Comparison of ENCODE assay signal across 23 mouse cellular contexts in the genomic region with DNA sequence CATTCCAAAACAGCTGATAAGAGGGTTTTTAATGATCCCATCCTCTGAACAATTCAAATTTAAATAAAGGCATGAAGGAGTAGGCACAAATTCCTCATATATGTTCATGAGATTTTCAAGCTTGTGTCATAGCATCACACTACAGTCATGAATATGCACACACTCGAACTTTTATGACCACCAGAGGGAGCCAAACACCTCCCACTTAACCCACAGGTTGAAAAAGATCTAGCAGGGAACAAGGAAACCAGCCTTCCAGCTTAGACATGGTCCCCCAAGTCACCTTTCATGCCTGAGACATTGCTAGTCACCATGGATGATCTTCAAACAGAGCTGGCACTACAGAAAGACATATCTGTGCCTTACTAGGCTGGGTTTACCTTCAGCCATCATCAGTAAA. TPM values are rescaled to one million over a fixed set of nuclear protein-coding genes. Genes with fewer than 3 reads are reported as not detected.
DNase-seq lines count a peak whose midpoint lies in the region; ATAC-seq and TF ChIP-seq lines count a peak whose summit lies in the region.
"Had no signal": no experiment of that assay in that cellular context is flagged by ENCODE, and none has a peak within 500 bp of the region (broad histone marks: within the 10 kb centered on the region; RNA-seq: fewer than 3 reads in every experiment).

No protein-coding gene starts in this region.

- peak; percentile 1 for DNase-seq in kidney, adult 2 months
- peak; percentile 3 for DNase-seq in retina, adult 2 months (ENCODE audit: low read depth, low spot score)
- no peak for DNase-seq in retina, postnatal 1 day
- peak; percentile 32 for DNase-seq in adipocyte (ENCODE audit: low spot score)
- peak; percentile 42 for DNase-seq in retina, embryonic 14.5 days (ENCODE audit: low spot score)
- DNase-seq in midbrain, embryonic 10.5 days (ENCODE audit: low spot score): no peak
- DNase-seq: cerebellum, adult 11 months; cerebellum, postnatal 36 days; heart, postnatal 14 days; layer of hippocampus, postnatal 36 days; lung, adult 18-20 months; thymus, postnatal 14 days had no signal

- no peaks in the 10 kb centered on the region for H3K4me1 ChIP-seq in kidney, adult 2 months (ENCODE audit: control insufficient read depth, insufficient read depth, low read length)
- no peaks in the 10 kb centered on the region for H3K4me1 ChIP-seq in kidney, embryonic 14.5 days (ENCODE audit: control insufficient read depth, insufficient read depth, low read length)
- no peaks in the 10 kb centered on the region for H3K4me1 ChIP-seq in midbrain, embryonic 10.5 days
- H3K4me1 ChIP-seq: embryonic facial prominence, embryonic 10.5 days; heart, embryonic 10.5 days; limb, embryonic 10.5 days; neural tube, embryonic 12.5 days had no signal

- TF ChIP-seq POLR2A in kidney, adult 2 months (IDR thresholded peaks at IDR 0.05; ENCODE audit: low read depth, low read length): no peak

- no peak overlapping the region for H3K27ac ChIP-seq in kidney, adult 2 months (ENCODE audit: insufficient read depth, low read depth, low read length)
- H3K27ac ChIP-seq in kidney, embryonic 14.5 days (ENCODE audit: low read depth, low read length): no peak overlapping the region
- H3K27ac ChIP-seq in midbrain, embryonic 10.5 days (replicated peaks): no peak overlapping the region
- H3K27ac ChIP-seq: embryonic facial prominence, embryonic 10.5 days; heart, embryonic 10.5 days; limb, embryonic 10.5 days; macrophage; neural tube, embryonic 12.5 days had no signal

- H3K4me3 ChIP-seq in kidney, adult 2 months (ENCODE audit: insufficient read depth, low read depth, low read length): no peak overlapping the region
- no peak overlapping the region for H3K4me3 ChIP-seq in kidney, embryonic 14.5 days (ENCODE audit: low read length)
- H3K4me3 ChIP-seq in midbrain, embryonic 10.5 days: no peak overlapping the region
- H3K4me3 ChIP-seq: embryonic facial prominence, embryonic 10.5 days; erythroblast, embryonic 14.5 days; heart, embryonic 10.5 days; limb, embryonic 10.5 days; neural tube, embryonic 12.5 days had no signal

- H3K36me3 ChIP-seq in kidney, adult 2 months (ENCODE audit: control insufficient read depth, insufficient read depth, low read length): no peaks in the 10 kb centered on the region
- no peaks in the 10 kb centered on the region for H3K36me3 ChIP-seq in kidney, embryonic 14.5 days (ENCODE audit: control insufficient read depth, insufficient read depth, low read length)
- H3K36me3 ChIP-seq in midbrain, embryonic 10.5 days: no peaks in the 10 kb centered on the region
- H3K36me3 ChIP-seq: embryonic facial prominence, embryonic 10.5 days; heart, embryonic 10.5 days; limb, embryonic 10.5 days; neural tube, embryonic 12.5 days had no signal

- H3K4me2 ChIP-seq in kidney, embryonic 14.5 days (replicated peaks; ENCODE audit: low read depth, low read length): no peak overlapping the region
- H3K4me2 ChIP-seq: neural tube, embryonic 12.5 days had no signal

- ATAC-seq in kidney, embryonic 14.5 days (ENCODE audit: low FRiP score, low TSS enrichment): no peak
- ATAC-seq: CD4-positive, CD25-positive, alpha-beta regulatory T cell, adult 4 months; forebrain, embryonic 16.5 days; hindbrain, embryonic 16.5 days had no signal

- H3K9ac ChIP-seq in kidney, embryonic 14.5 days (ENCODE audit: low read depth, low read length): no peak overlapping the region
- H3K9ac ChIP-seq: neural tube, embryonic 12.5 days had no signal

- peak; percentile 28; the same call in 1 of the 2 replicates for TF ChIP-seq CTCF in kidney, adult 2 months (conservative IDR thresholded peaks at IDR 0.05; ENCODE audit: insufficient read depth, insufficient read length, low read depth, low read length)

- 2% methylated on average over 1 of the region's 1 CpGs for WGBS in kidney, adult 2 months
- 0% methylated on average over 1 of the region's 1 CpGs for WGBS in kidney, embryonic 14.5 days
- 4% methylated on average over 1 of the region's 1 CpGs for WGBS in midbrain, embryonic 10.5 days

- H3K27me3 ChIP-seq in kidney, adult 2 months (replicated peaks; ENCODE audit: control insufficient read depth, insufficient read depth, low read length): no peaks in the 10 kb centered on the region
- H3K27me3 ChIP-seq in kidney, embryonic 14.5 days (ENCODE audit: control insufficient read depth, insufficient read depth, low read length): no peaks in the 10 kb centered on the region
- H3K27me3 ChIP-seq in midbrain, embryonic 10.5 days (ENCODE audit: low read depth, poor library complexity, severe bottlenecking): no peaks in the 10 kb centered on the region
- H3K27me3 ChIP-seq: neural tube, embryonic 12.5 days had no signal

- peaks cover 10% of the 10 kb centered on the region; the same call in 1 of the 2 replicates for H3K9me3 ChIP-seq in kidney, embryonic 14.5 days (ENCODE audit: control insufficient read depth, low read length)
- H3K9me3 ChIP-seq in midbrain, embryonic 10.5 days (replicated peaks): peaks cover 80% of the 10 kb centered on the region
- H3K9me3 ChIP-seq: heart, embryonic 10.5 days; limb, embryonic 10.5 days had no signal

RNA-seq across cellular contexts. Expression of gene Skint10, which starts 16.0 kb away (rescaled TPM):
- polyA plus RNA-seq in kidney, adult 2 months (2012; rRNA removed): not detected in 2 replicates
- not detected in 2 replicates for polyA plus RNA-seq in kidney, embryonic 14.5 days (2014; fragmentation: Nextera tagmentation; extraction: Ambion mirVana)
- polyA plus RNA-seq in midbrain, embryonic 10.5 days (2016; fragmentation: Nextera tagmentation; extraction: Ambion mirVana): not detected in 2 replicates
- polyA plus RNA-seq: CD4-positive, CD25-positive, alpha-beta regulatory T cell, adult 4 months; embryonic facial prominence, embryonic 10.5 days; erythroblast, embryonic 14.5 days; forebrain, embryonic 16.5 days; heart, embryonic 10.5 days; hindbrain, embryonic 16.5 days; limb, embryonic 10.5 days; macrophage; neural tube, embryonic 12.5 days; small intestine, adult 2 months had no signal

Comparison
In these comparisons a context has a peak if more than half of its experiments do, and no peak if none do; other contexts are left out.
1. DNase-seq: peak in kidney, adult 2 months (single experiment), retina, adult 2 months (single experiment), adipocyte (single experiment) and retina, embryonic 14.5 days (single experiment); none in retina, postnatal 1 day (single experiment) and midbrain, embryonic 10.5 days (single experiment).